Mouse (Mus musculus) thymus, postnatal 4 days (tissue): ENCODE measurements around the gene Ints14.
"Not testable (repeated sequence)": the region's sequence is repeated elsewhere in the genome, so short reads cannot be mapped to it uniquely, and the experiment has no call there.

ENCODE experiments used
- DNase-seq: peaks from one replicate; pipeline ENCODE4 v3.0.0; 2021

Ints14 gene

DNA sequence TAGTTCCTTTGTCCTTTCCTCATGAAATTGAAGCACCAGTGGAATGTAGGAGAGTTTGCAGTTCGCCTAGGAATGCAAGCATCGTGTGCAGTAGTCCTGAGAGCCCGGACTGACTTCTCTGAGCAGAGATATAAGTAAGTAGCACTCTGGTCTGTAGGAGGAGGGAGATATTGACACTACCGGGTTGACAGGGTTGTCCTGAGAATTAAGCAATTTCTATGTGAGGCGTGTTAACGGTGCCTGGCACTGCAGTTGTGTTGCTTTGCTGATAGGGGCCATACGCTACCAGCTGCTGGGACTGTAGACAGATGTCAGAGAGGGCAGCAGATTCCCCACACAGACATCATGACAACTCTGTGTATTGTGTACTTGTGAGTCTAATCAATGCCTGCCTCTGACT, 7.5 kb upstream of the Ints14 start:
- DNase-seq = no peak

DNA sequence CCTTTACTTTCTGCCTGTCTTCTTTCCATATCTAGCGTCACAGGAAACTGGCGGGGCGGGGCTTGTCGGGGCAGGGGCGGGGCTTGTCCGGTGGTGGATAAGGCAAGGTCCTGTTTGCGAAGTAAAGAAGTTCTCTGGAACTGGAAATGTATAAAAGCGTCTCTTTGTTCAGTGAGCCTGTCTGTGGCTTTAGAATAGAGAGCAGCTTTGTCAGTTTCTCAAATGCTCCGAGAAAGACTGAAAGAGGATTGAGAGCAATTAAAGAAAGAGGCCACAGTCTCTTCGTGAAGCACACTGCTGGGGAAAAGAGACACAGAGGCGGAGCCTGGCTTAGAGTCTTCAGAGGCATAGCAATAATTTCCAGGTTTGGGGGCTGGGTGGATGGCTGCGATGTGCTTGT, 4.4 kb upstream of the Ints14 start:
- DNase-seq = peak; percentile 77

DNA sequence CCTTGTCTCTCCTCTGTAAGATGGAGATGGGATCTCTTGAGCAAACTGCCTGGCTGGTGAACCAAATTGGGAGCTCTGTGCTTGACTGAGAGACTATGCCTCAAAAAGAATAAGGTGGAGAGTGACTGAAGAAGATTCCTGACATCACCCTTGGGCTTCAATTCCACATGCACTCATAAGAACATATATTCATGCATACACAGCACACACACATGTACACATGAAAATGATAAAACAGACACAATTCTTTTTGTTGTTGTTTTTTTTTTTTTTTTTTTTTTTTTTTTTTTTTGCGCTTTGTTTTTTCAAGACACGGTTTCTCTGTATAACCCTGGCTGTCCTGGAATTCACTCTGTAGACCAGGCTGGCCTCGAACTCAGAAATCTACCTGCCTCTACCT, 3.4 kb upstream of the Ints14 start:
- no peak for DNase-seq

DNA sequence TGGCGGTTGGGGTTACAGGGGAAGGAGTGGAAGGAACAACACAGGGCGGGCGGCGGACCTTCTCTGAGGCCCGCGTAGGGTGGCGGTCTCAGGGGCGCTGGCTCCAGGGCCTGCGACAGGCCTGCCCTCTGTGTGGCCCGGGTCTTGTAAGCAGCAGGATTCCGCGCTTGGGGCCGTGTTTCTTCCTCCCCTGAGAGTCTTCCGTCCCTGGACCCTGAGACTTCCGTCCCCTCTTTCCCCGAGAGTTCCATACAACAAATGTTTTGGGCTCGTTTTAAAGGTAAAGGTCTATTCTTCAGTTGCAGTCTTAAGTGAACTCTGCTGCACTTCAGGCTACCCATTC, 244 bp downstream of the Ints14 start:
- DNase-seq = no peak

DNA sequence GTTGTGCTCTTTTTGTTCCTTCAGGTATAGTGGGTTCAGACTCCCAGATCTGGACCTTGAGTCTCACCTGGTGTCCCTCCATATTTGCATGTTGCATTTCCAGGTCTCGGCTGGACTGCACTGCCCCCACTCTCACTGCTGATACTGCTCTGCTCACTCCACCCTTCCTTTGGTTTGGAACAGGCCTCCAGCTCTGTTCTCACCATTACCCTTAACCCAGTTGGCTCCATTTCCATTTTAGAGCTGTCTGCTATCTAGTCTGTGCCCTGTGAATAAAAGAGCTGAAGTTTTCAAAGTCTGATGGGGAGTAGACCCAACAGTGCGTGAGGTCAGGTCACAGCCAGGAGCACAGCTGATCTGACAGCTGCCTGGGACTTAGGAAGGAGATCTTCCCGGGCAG, 19.8 kb downstream of the Ints14 start:
- DNase-seq = no peak

DNA sequence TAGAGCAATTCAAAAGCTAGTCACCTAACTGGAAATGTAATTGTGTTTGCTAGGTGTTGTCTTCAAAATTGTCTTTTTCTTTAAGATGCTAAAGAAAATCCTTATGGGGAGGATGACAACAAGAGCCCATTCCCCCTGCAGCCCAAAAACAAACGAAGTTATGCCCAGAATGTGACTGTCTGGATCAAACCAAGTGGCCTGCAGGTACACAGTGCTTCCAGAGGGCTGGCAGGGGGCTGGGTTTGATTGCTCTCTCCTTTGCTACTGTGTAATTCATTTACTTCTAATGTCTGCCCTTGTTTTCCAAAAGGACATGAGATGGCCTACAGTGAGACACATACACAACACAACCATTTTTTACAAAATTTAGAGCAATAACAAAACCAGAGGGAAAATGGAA, 21.2 kb downstream of the Ints14 start:
- no peak for DNase-seq

DNA sequence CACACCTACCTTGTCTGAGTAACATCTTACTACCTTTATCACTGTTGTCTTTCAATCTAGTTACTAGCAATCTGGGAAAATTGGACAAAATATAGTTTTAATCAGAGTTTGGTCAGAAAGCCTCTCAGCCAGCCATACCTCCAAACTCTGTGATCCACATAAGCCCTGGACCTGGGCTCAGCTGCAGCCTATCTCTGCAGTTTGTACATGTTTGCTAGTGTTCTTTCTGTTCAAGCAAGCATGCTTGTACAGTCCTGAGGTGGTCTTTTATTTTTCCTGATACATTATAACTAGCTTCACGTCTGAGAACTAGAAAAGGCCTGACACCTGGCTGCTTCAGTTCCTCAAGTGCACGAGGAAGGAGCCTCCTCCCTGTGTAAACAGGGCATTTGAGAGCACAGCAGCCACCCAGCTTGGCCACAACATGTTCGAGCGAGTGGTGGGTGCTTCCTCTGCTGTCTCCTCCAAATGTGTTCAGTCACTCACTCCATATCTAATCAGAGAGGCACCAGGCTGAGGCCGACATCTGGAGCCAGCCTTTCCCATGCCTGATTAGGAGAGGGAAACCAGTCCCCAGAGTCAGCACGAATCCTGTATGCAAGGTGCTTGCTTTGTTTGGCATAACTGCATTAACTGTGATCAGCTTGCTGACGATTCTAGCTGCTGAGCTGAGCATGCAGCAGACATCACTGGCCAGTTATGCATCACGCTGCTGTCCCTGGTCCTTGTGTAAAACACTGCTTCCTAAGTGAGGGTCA, 24.5 kb downstream of the Ints14 start:
- no peak for DNase-seq

DNA sequence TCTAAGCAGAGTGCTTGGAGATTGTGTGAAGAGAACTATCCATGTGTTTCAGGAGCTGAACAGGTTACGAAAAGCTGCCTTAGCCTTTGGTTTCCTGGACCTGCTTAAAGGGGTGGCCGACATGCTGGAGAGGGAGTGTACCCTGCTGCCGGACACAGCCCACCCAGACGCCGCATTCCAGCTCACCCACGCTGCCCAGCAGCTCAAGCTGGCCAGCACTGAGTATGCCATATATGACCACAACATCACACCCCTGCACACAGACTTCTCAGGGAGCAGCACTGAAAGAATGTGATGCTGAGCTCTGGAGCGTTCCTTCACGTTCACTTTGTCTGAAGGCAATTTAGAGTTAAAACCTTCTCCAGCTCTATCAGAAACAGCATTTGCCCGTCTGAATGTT, 25.1 kb downstream of the Ints14 start:
- DNase-seq = no peak

DNA sequence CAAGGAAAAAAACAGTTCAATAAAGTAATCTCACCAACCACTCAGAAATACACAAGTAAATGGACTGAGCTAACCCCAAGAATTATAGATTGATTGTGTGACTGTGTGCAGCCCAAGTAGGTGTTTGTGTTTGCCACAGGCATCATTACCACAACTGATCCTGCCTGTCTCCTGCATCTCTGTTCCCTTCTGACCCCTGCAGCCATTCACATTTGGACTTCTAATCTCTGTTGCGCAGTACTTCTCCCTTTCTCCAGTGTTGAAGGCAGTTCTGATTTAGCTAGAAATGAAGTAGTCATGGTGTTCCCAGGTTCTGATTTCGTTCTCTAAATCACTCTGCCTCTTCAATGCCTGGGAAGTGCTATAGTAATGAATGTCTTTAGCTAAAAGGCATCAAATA, 26.9 kb downstream of the Ints14 start:
- no peak for DNase-seq

DNA sequence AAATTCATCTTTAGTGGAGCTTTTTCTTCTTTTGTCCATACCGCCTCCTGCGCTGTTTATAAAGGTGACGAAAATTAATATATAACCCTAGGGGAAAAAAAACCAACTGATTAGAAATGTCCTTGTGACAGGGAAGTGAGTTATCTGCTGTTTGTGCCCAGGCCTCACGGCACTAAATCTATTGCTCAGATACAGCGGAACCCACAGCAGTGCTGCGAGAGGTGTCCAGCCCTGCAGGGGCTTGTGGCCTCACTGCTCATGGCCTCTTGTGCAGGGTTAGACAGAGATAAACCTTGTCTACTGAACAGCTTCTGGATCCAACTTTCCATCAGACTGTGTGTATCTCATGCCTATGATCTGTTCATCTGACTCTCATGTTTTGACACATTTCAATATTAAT, 27.7 kb downstream of the Ints14 start:
- no peak for DNase-seq

DNA sequence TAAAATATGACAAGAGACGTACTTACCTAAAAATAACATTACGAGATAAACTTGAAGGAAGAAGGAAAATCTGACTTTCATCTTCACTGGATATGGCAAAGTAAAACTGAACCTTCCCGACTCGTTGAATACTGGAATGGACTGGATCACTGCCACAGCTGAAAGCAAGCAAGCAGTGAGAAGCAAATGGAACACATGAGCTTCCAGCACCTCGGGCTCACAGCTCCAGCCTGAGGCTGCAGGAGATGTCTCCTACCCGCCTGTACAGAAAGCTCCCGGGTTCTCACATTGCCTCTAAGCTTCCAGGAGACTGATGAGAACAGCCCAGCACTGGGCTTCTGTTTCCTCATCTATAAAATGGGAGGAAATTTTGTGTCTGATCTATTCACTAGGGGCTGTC, 29.6 kb downstream of the Ints14 start:
- no peak for DNase-seq

DNA sequence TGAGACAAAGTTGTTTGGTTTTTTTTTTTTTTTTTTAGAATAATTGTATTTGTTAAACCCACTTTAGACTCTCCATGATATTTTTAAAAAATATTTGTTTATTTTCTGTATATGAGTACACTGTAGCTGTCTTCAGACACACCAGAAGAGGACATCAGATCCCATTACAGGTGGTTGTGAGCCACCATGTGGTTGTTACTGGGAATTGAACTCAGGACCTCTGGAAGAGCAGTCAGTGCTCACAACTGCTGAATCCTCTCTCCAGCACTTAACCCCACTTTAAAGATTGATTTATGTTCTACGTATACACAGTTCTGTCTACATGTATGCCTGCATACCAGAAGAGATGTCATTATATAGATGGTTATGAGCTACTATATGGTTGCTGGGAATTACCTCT, 34.8 kb downstream of the Ints14 start:
- DNase-seq = not testable (repeated sequence)

DNA sequence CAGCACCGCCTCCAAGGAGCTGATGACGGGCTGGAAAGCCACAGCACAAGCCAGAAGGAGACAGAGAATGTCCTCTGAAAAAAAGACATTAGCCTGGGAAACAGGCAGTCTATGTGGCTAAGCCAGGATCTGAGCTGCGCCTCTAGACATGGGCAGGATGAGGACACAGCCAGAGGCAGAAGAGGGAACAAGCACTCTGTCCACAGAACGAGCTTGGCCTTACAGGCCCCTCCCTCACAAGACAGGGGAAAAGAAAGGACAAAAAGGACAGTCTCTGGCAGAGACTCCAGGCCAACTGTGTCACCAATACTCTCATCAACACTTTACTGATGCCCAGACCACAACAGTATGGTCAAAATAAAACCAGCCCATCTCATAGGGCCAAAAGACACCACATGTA, 40.8 kb downstream of the Ints14 start:
- DNase-seq = no peak

DNA sequence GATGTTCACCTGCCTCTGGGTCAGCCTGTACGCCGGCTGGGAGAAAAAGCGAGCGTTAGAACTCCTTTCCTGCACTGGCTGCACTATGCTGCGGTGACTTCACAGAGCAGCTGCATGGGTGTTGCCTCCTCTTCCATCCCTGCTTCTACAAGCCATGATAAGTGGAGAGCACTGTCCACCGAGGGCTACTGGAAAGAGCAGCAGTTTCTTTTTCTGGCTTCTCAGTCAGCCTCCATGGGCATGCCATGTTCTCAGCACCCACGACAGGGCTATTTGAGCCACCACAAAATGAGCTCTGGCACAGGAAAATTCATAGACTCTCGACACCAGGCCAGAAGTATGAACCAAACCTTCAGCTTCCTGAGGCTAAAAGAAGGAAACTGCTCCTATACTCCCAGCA, 45.0 kb downstream of the Ints14 start:
- DNase-seq = no peak

DNA sequence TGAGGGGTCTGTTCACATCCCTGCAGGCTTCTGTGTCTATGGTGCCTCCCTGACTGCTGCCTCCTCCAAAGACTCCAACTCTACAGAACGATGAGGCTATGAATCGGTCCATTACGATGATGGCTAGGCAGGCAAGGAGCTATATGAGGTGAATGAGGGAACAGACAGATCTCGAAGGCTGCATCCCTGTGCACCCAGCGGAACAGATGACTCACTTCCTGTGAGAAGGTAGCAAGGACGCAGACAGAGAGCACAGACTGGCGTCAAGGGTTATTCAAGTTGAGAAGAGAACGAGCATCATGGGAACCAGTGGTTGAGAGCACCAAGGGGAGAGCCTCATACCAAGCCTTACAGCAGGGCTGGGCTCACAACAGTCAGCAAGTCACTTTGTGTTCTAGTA, 49.9 kb downstream of the Ints14 start:
- DNase-seq = peak; percentile 19

DNA sequence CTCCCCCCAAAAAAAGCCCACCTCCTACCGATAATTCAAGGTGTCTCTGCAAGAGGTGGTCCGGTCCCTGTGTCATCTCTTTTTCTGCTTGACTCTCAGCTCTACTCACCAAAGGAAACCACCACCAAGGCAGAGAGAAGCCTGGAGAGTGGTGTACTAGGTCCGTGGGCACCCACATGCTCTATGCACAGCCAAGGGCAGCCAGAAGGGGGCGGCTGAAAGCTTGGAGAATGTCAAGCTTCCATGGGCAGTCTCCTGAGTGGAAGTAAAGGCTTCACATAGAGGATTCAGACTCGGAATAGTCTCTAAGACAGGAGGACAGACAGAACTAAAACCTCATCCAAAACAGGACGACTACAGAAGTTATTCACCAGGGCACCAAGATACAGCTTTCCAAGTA, 50.6 kb downstream of the Ints14 start:
- DNase-seq = peak; percentile 63

DNA sequence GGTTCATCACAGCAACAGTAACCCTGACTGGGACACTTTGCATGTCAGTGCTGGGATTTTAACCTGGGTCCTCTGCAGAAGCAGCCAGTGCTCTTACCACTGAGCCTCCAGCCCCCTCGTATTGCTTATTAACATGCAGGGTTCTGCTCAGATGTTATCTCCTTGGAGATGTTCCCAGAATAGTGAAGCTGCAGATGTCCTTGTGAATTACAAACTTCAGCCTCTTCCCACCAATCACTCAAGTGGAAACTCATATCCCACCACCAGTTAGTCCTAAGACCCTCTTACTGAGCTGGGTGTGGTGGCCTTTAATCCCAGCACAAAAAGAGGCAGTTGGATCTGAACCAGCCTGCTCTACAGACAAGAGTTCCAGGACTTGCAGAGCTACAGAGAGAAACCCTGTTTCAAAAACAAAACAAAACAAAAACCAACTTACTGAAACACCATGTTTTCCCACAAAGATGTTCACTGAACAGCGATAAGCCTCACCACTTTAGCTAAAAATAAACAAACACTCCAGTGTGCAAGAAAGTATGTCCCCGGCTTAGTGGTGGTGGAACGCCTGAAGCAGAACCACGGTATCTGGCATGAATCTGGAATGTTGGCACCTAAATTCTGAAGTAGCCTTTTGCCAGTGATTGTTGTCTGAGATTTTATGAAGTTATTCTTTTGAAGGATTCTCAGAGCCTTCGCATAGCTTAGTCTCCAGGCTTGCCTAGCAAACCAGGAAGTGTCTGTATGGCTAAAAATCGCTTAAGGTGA, 54.9 kb downstream of the Ints14 start:
- DNase-seq = no peak

DNA sequence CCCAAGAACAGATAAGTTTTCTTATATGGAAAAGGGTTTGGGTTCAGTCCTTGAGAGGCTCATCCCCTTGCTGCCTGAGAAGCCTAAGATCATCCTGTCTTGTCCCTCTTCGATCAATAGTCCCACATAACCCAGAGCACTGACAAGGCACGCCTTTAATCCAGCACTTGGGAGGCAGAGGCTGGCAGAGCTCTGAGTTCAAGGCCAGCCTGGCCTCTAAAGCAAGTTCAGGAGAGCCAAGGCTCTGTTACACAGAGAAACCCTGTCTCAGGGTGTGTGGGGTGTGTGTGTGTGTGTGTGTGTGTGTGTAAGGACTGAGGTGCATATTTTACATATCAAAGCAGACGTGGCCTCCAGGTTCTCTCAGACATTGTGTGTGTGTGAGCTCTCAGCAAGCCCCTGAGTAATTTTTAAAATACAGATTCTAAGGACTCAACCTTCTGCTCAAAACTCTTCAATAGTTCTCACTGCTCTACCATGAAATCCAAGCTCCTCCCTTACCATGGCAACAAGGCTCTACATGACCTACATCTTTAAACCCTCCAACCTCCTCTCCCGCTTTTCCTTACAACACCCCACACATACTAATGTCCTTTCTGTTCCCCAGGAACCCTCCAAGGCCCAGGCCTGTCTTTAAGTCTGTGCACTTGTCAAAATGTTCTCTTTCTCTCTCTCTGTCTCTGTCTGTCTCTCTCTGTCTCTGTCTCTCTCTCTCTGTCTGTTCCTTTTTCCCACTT, 55.7 kb downstream of the Ints14 start:
- DNase-seq = no peak

DNA sequence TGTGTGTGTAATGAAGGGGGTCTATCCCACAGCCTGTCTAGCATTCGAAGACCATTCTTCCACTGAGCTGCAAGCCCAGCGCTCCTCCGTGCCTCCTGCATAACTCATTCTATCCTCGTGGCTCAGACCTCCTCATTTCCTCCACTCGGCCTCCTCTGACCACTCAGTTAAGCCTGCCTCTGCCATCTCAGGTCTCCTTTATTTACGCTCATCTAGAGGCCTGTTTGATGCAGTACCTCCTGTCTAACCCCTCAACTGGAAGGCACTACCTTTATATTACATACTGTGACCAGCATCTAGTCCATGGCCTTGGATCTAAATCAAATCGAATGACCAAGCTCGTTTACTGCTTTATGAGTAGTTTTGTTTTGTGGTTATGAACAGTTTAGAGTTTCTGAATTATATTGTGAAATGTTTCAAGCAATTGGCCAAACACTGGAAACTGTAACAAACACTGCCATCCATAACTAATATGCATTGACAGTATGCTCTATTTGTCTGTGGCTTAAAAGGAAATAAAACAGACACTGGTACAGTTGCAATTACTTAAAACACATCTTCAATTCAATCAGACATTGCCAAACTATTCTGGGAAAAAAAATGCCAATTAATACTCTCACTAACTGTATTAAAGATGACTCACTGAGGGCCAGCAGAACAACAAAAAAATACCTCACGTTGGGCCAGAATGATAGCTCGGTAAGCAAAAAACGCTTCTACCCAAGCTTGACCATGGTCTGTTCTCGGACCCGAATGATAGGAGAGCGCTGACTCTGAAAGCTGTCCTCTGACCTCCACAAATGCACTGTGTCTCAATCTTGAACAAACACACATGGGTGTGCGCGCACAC, 56.5 kb downstream of the Ints14 start:
- no peak for DNase-seq

DNA sequence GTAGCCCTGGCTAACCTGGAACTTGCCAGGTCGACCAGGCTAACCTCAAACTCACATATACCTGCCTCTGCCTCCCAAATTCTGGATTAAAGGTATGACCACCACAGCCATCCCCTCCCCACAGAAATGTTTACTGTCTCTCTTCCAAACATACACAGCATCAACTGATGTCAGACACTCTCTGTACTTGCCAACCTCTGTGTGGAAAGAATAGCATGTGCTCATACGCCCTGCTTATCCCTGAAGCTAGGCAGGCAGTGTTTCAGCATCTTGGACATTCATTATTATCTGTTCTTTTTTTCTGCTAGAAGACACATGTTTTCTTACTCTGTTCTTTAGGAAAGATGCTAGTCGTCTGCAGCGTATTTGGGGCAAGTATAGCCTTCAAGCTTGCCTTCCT, 57.2 kb downstream of the Ints14 start:
- no peak for DNase-seq

DNA sequence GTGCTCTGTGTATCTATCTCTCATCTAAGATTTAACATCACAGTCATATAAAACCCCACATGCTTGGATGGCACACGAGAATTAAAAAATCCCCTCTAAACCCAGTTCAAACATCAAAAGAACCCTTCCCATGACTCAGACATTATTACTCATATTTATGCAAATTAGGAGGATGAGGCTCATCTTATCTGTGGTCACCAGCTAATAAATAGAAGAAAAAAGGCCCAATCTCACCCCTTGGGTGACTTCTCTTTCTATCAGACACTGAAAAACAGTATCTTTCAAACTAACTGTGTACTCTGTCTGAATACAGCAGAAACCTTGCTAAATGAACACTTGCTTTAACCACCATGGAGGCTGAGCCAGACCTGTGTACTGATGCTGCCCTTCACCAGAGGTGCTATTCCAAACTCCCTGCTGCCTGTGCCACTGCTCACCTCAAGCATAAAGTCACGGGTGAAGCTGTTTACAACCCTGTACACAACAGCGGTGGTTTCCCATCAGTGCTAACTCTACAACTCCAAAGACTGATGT, 58.0 kb downstream of the Ints14 start:
- no peak for DNase-seq

DNA sequence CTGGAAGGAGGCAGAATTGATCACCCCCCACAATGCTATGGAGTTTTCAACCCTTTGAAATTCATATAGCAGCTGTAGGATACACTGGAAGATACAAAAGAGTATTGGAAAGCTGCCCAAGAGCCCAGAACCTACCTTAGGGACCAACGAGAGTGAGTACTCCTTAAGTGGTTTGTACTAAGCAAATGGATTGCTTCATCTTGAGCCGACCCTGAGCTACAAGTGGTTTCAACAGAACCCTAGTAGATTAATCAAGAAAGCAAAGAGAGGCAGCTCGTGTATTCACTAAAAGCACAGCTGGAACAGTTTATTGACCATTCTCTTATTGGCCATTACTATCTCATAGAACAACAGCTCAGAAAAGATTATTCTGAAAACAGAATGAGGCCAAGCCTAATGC, 58.4 kb downstream of the Ints14 start:
- DNase-seq = no peak

DNA sequence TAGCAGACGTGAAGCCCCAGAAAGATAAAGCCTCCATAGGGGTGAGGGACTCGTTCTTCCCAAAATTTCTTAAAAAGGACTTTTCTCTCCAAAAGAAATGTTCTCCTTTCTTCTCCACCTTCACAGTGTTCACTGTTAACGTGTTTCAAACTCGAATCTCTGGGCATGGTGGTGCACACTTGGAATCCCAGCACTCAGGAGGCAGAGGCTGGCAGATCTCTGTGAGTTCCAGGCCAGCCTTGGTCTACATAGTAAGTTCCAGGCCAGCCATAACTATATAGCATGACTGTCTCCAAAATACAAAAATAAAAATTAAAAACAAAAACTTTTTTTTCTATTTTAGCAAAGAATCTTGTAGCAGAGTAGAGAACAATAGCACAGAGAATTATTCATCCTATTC, 59.4 kb downstream of the Ints14 start:
- DNase-seq = no peak
